24 mouse cellular contexts compared by ENCODE assay signal in genomic region chr3:68777801-68778200, GRCm38 (mm10).
DNase-seq lines count a peak whose midpoint lies in the region; ATAC-seq and TF ChIP-seq lines count a peak whose summit lies in the region.
"Had no signal": no experiment of that assay in that cellular context is flagged by ENCODE, and none has a peak within 500 bp of the region (broad histone marks: within the 10 kb centered on the region; RNA-seq: fewer than 3 reads in every experiment).

No protein-coding gene starts in this region.

- peak; percentile 6 for DNase-seq in intestine, embryonic 14.5 days (ENCODE audit: low spot score)
- peak; percentile 23 for DNase-seq in liver, embryonic 11.5 days (ENCODE audit: low spot score)
- DNase-seq in liver = no peak
- no peak for DNase-seq in liver, embryonic 14.5 days (ENCODE audit: low read depth in 3 of 3, low spot score in 3 of 3)
- DNase-seq: adrenal gland, adult 8-10 months; adrenal gland, postnatal 25 days; cerebellum, adult 2 months; cerebellum, adult 9-11 months; cerebellum, postnatal 25 days; gastrocnemius, postnatal 10 days; gastrocnemius, postnatal 36 days; heart, adult 2 months; heart, postnatal 14 days; heart, postnatal 4 days had no signal

- H3K36me3 ChIP-seq in intestine, embryonic 14.5 days (ENCODE audit: control insufficient read depth, insufficient read depth, low read length) = no peaks in the 10 kb centered on the region
- H3K36me3 ChIP-seq in intestine, embryonic 16.5 days (ENCODE audit: control insufficient read depth, insufficient read depth, low read length) = no peaks in the 10 kb centered on the region
- no peaks in the 10 kb centered on the region for H3K36me3 ChIP-seq in liver, embryonic 11.5 days (ENCODE audit: control insufficient read depth, insufficient read depth, low read length)
- H3K36me3 ChIP-seq in liver, embryonic 14.5 days (replicated peaks; ENCODE audit: control insufficient read depth, insufficient read depth, low read depth) = no peaks in the 10 kb centered on the region
- no peaks in the 10 kb centered on the region for H3K36me3 ChIP-seq in hindbrain, embryonic 13.5 days
- H3K36me3 ChIP-seq: forebrain, embryonic 10.5 days; heart, embryonic 10.5 days; heart, embryonic 13.5 days; hindbrain, embryonic 15.5 days had no signal

- no peaks in the 10 kb centered on the region for H3K27me3 ChIP-seq in intestine, embryonic 14.5 days (replicated peaks; ENCODE audit: control insufficient read depth, insufficient read depth, low read length)
- H3K27me3 ChIP-seq in intestine, embryonic 16.5 days (replicated peaks; ENCODE audit: control insufficient read depth, insufficient read depth, low read length) = no peaks in the 10 kb centered on the region
- no peaks in the 10 kb centered on the region for H3K27me3 ChIP-seq in liver, embryonic 11.5 days (replicated peaks; ENCODE audit: control insufficient read depth, insufficient read depth, low read length)
- H3K27me3 ChIP-seq in liver, embryonic 14.5 days (ENCODE audit: control insufficient read depth, insufficient read depth, low read length) = no peaks in the 10 kb centered on the region
- no peaks in the 10 kb centered on the region for H3K27me3 ChIP-seq in hindbrain, embryonic 13.5 days
- H3K27me3 ChIP-seq: forebrain, embryonic 13.5 days; heart, embryonic 13.5 days; hindbrain, embryonic 15.5 days had no signal

- peak; percentile 26; the same call in 1 of the 2 replicates for TF ChIP-seq EP300 in liver, embryonic 14.5 days (IDR thresholded peaks at IDR 0.05; ENCODE audit: low read depth)

- no peak overlapping the region for H3K4me3 ChIP-seq in intestine, embryonic 14.5 days (ENCODE audit: low read depth, low read length)
- no peak overlapping the region for H3K4me3 ChIP-seq in intestine, embryonic 16.5 days (ENCODE audit: low read length)
- H3K4me3 ChIP-seq in liver, embryonic 11.5 days (ENCODE audit: low read depth, low read length) = no peak overlapping the region
- no peak overlapping the region for H3K4me3 ChIP-seq in liver, embryonic 14.5 days (ENCODE audit: insufficient read depth in 1 of 2, low read depth in 2 of 2, low read length in 2 of 2)
- no peak overlapping the region for H3K4me3 ChIP-seq in hindbrain, embryonic 13.5 days
- H3K4me3 ChIP-seq: forebrain, embryonic 10.5 days; forebrain, embryonic 13.5 days; heart, adult 2 months; heart, embryonic 10.5 days; heart, embryonic 13.5 days; hindbrain, embryonic 15.5 days had no signal

- H3K4me1 ChIP-seq in intestine, embryonic 14.5 days (replicated peaks; ENCODE audit: control insufficient read depth, insufficient read depth, low read length) = 0 out of 2 replicates have a peak, but pooled peaks cover 9% of the 10 kb centered on the region
- no peaks in the 10 kb centered on the region for H3K4me1 ChIP-seq in intestine, embryonic 16.5 days (ENCODE audit: control insufficient read depth, insufficient read depth, low read length)
- peaks cover 4% of the 10 kb centered on the region; the same call in 1 of the 2 replicates for H3K4me1 ChIP-seq in liver, embryonic 11.5 days (replicated peaks; ENCODE audit: control insufficient read depth, insufficient read depth, low read length)
- peaks cover 0 to 5% of the 10 kb centered on the region in 2 experiments; a peak in 2 of 4 replicates for H3K4me1 ChIP-seq in liver, embryonic 14.5 days (replicated peaks; ENCODE audit: control insufficient read depth in 2 of 2, insufficient read depth in 2 of 2, low read length in 1 of 2)
- 0 out of 2 replicates have a peak, but pooled peaks cover 4% of the 10 kb centered on the region for H3K4me1 ChIP-seq in hindbrain, embryonic 13.5 days (replicated peaks)
- H3K4me1 ChIP-seq: forebrain, embryonic 13.5 days; hindbrain, embryonic 15.5 days had no signal

- ATAC-seq in intestine, embryonic 14.5 days (replicated peaks; ENCODE audit: low FRiP score, low TSS enrichment, low read depth) = no peak
- no peak for ATAC-seq in intestine, embryonic 16.5 days
- peak; percentile 18; the same call in 1 of the 2 replicates for ATAC-seq in liver, embryonic 11.5 days (replicated peaks; ENCODE audit: low FRiP score)
- peak; percentile 21; the same call in 1 of the 2 replicates for ATAC-seq in liver, embryonic 14.5 days (ENCODE audit: insufficient read depth)
- peak; percentile 67 for ATAC-seq in megakaryocyte-erythroid progenitor cell, adult 5-6 weeks (replicated peaks; ENCODE audit: low FRiP score, low TSS enrichment, poor library complexity, severe bottlenecking)
- no peak for ATAC-seq in hindbrain, embryonic 13.5 days (ENCODE audit: low FRiP score)
- no peak for ATAC-seq in megakaryocyte, adult 5-6 weeks (ENCODE audit: poor library complexity, severe bottlenecking)
- ATAC-seq: forebrain, embryonic 13.5 days; forebrain, embryonic 16.5 days had no signal

- TF ChIP-seq CTCF in liver, embryonic 14.5 days (IDR thresholded peaks at IDR 0.05; ENCODE audit: low read depth) = no peak

- H3K9me3 ChIP-seq in intestine, embryonic 14.5 days (ENCODE audit: control insufficient read depth, low read length) = no peaks in the 10 kb centered on the region
- H3K9me3 ChIP-seq in intestine, embryonic 16.5 days (ENCODE audit: control insufficient read depth, low read length) = no peaks in the 10 kb centered on the region
- H3K9me3 ChIP-seq in liver, embryonic 11.5 days (ENCODE audit: control insufficient read depth, low read length) = no peaks in the 10 kb centered on the region
- no peaks in the 10 kb centered on the region for H3K9me3 ChIP-seq in liver, embryonic 14.5 days (ENCODE audit: control insufficient read depth, low read length)
- no peaks in the 10 kb centered on the region for H3K9me3 ChIP-seq in hindbrain, embryonic 13.5 days
- H3K9me3 ChIP-seq: forebrain, embryonic 10.5 days; forebrain, embryonic 13.5 days; heart, embryonic 10.5 days; heart, embryonic 13.5 days; hindbrain, embryonic 15.5 days had no signal

- no peak overlapping the region for H3K4me2 ChIP-seq in intestine, embryonic 14.5 days (ENCODE audit: low read length)
- no peak overlapping the region for H3K4me2 ChIP-seq in intestine, embryonic 16.5 days (ENCODE audit: low read depth, low read length)
- H3K4me2 ChIP-seq in liver, embryonic 11.5 days = no peak overlapping the region
- no peak overlapping the region for H3K4me2 ChIP-seq in liver, embryonic 14.5 days (ENCODE audit: low read depth)
- no peak overlapping the region for H3K4me2 ChIP-seq in hindbrain, embryonic 13.5 days
- H3K4me2 ChIP-seq: forebrain, embryonic 13.5 days; heart, embryonic 13.5 days; hindbrain, embryonic 15.5 days had no signal

- WGBS in intestine, embryonic 14.5 days = 76% methylated on average over 2 of the region's 2 CpGs
- 72% methylated on average over 2 of the region's 2 CpGs for WGBS in intestine, embryonic 16.5 days
- WGBS in liver, embryonic 11.5 days = 42% methylated on average over 2 of the region's 2 CpGs
- WGBS in liver, embryonic 14.5 days (ENCODE audit: insufficient replicate concordance) = 15% methylated on average over 2 of the region's 2 CpGs
- 72% methylated on average over 2 of the region's 2 CpGs for WGBS in hindbrain, embryonic 13.5 days

- no peak overlapping the region for H3K27ac ChIP-seq in intestine, embryonic 14.5 days (ENCODE audit: low read depth)
- H3K27ac ChIP-seq in intestine, embryonic 16.5 days (ENCODE audit: low read length) = no peak overlapping the region
- H3K27ac ChIP-seq in liver, embryonic 11.5 days (ENCODE audit: low read depth, low read length) = no peak overlapping the region
- no peak overlapping the region for H3K27ac ChIP-seq in liver, embryonic 14.5 days
- H3K27ac ChIP-seq in hindbrain, embryonic 13.5 days = no peak overlapping the region
- H3K27ac ChIP-seq: forebrain, embryonic 10.5 days; forebrain, embryonic 13.5 days; heart, adult 2 months; heart, embryonic 10.5 days; heart, embryonic 13.5 days; hindbrain, embryonic 15.5 days had no signal

- no peak overlapping the region for H3K9ac ChIP-seq in intestine, embryonic 14.5 days (ENCODE audit: low read length)
- H3K9ac ChIP-seq in intestine, embryonic 16.5 days (ENCODE audit: low read depth, low read length) = no peak overlapping the region
- no peak overlapping the region for H3K9ac ChIP-seq in liver, embryonic 11.5 days (ENCODE audit: low read depth, low read length)
- H3K9ac ChIP-seq in liver, embryonic 14.5 days (replicated peaks) = no peak overlapping the region
- no peak overlapping the region for H3K9ac ChIP-seq in hindbrain, embryonic 13.5 days
- H3K9ac ChIP-seq: forebrain, embryonic 13.5 days; heart, embryonic 13.5 days; hindbrain, embryonic 15.5 days had no signal

Comparison
In these comparisons a context has a peak if more than half of its experiments do, and no peak if none do; other contexts are left out.
1. DNase-seq: peak in intestine, embryonic 14.5 days (single experiment) and liver, embryonic 11.5 days (single experiment); none in liver (single experiment) and liver, embryonic 14.5 days (0 of 3).
2. ATAC-seq: peak in liver, embryonic 11.5 days (single experiment), liver, embryonic 14.5 days (single experiment) and megakaryocyte-erythroid progenitor cell, adult 5-6 weeks (single experiment); none in intestine, embryonic 14.5 days (single experiment), intestine, embryonic 16.5 days (single experiment), hindbrain, embryonic 13.5 days (single experiment) and megakaryocyte, adult 5-6 weeks (single experiment).